Mouse (Mus musculus): Measurements from ENCODE around the gene Mvb12b. TPM values are rescaled to one million over a fixed set of nuclear protein-coding genes. Genes with fewer than 3 reads are reported as not detected.
A peak's percentile ranks its signal among the peaks of the same experiment; 100 is the strongest.

The Mvb12b gene
- total RNA-seq, 2 experiments from 2014 or later = 91.3 to 97.1 TPM

DNA sequence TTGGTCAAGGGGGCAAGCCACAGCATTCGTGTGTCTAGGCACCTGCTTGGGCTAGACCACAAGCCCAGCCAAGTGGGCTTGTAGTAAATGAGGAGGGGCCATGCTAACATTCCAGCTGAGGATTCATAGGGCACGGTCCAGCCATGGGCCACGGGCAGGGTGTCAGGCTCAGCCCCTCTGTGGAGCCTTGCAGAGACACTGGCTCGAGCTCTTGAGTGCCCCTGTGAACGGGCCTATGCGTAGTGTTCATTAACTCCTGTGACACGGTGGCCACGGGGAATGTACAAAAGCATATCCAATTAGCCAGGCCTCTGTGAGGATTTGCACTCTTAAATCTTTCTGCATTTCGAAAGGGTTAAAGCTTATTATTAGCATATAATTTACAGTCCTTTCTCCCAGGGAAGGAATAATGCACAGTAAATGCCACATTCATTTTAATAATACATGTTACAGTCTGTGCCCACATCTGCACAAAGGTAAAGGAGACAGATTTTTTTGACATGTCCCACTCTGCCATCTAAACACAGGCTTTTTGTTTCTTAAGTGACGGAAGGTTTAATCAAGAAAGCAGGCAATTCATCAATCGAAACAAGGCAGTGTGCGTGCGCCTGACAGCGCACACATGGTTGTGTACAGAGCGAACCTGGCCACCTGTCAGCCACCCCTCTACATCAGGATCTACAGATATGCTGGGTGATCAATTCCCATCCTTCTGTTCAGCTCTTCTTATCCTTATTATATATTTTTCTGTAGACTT, 91.9 kb downstream of the Mvb12b start:
- intact Hi-C loops (cut with DNase I) = no loop called here
- DNase-seq (ENCODE audit: low spot score in 2 of 2) = no peak

- intact Hi-C loops (cut with DNase I) = no loop called here
- peak; percentile 44 to 45 for DNase-seq (ENCODE audit: low spot score in 2 of 2)
Observed at GRCm38 (mm10) chr2:33795001-33795580, 92.7 kb downstream of the Mvb12b start.

DNA sequence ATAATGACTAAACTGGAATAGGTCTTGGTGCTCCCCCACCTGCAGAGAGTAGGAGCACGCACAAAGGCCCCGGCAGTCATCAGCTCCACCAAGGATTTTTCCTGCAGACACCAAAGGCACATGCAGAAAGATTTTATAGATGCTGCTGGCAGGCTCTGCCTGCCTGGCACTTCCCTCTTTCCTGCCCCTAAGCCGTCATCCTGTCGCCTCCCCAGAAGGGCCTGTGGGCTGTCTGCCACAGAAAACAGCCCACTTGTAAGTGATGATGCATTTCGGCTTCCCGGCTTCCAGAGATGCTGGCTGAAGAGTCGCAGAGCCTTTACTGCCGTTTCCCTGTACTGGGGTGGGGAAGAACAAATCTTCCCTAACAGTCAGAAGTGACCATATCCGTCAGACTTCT, 93.3 kb downstream of the Mvb12b start:
- intact Hi-C loops (cut with DNase I) = no loop called here
- peak; percentile 68 to 83 for DNase-seq (ENCODE audit: low spot score in 2 of 2)

- DNase-seq (ENCODE audit: low spot score in 2 of 2) = no peak
- intact Hi-C loops (cut with DNase I) = no loop called here
Observed at GRCm38 (mm10) chr2:33790301-33790700, 97.4 kb downstream of the Mvb12b start.

DNA sequence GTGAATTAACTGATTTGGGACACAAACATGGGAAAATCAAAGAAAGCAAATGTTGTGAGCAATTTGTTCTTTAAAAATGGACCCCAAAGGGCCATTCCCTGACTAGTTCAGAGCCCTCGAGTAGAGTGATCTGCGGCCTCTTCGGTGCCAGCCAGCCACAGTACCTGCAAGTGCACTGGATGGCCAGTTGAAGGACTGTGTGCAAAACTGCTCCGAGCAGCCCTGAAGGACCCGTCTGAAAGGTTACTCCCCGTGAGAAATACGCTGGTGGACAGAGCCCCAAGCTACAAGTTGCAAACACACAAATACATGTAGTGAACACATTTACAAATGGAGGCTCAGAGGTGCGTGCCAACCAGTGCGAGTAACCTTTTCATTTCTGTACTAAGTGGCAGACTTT, 98.0 kb downstream of the Mvb12b start:
- intact Hi-C loops (cut with DNase I) = no loop called here
- DNase-seq (ENCODE audit: low spot score in 2 of 2) = no peak

DNA sequence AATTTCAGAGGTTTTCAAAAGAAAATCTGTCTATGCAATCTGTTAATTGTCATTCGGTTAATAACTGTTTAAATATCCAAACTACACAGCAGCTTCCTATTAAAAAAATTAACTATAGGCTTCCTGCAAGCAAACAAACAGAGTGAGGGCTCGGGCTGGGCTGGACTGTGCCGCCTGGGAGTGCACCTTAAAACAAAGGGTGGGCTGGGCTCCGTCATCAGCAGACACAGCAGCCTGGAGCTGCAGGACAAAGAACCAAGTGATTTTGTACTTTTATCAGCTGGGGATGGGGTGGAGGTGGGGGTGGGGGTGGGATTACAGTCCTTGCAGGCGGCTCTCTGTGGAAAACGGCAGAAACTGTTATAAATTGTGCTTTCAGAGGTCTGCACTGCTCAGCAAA, 98.5 kb downstream of the Mvb12b start:
- DNase-seq (ENCODE audit: low spot score in 2 of 2) = no peak
- intact Hi-C loops (cut with DNase I) = no loop called here

GRCm38 (mm10) chr2:33788851-33789250, 98.9 kb downstream of the Mvb12b start:
- DNase-seq (ENCODE audit: low spot score in 2 of 2) = no peak
- intact Hi-C loops (cut with DNase I) = no loop called here

DNA sequence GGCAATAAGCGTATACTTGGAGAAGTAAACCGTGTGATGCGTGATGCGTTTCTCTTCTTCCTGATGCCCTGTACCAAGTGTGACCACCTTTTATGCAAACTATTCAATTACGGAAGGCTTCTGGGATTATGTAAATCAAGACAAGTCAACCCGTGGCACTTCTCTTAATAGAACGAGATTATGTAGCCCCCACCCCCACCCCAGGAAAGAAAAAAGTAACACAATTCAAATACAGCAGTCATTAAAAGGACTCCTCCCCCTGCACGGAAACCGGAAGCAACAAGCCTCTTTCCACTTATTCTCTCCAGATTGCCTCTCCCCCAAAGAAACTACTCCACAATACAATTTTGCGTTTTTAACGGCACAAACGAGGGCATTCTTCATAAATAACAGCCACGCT, 99.6 kb downstream of the Mvb12b start:
- intact Hi-C loops (cut with DNase I) = no loop called here

DNA sequence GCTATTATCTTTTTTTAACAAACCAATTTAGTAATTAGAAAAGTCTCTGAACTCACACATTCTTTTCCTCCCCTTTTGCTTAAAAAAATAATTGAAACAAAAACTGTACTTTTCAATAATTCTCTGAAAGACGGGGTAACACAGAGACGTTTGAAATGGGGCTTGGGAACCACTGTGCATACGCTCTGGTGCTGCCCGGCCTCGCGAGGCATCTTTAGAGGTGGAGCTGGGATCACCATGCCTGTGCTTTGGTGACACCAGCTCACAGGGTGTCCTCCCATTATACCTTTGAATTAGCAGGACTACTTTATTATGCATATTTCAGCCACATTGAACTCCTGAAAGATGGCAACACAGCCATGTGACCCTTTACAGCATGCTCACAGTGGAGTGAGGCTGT, 101.7 kb downstream of the Mvb12b start:
- DNase-seq (ENCODE audit: low spot score in 2 of 2) = no peak
- intact Hi-C loops (cut with DNase I) = no loop called here

More for the DNA sequence above, 99.6 kb downstream of the Mvb12b start:
- DNase-seq (ENCODE audit: low spot score in 2 of 2) = no peak

GRCm38 (mm10) chr2:33785596-33785995, 102.2 kb downstream of the Mvb12b start:
- intact Hi-C loops (cut with DNase I) = no loop called here
- DNase-seq (ENCODE audit: low spot score in 2 of 2) = peak in 1 of 2 experiments; percentile 43

DNA sequence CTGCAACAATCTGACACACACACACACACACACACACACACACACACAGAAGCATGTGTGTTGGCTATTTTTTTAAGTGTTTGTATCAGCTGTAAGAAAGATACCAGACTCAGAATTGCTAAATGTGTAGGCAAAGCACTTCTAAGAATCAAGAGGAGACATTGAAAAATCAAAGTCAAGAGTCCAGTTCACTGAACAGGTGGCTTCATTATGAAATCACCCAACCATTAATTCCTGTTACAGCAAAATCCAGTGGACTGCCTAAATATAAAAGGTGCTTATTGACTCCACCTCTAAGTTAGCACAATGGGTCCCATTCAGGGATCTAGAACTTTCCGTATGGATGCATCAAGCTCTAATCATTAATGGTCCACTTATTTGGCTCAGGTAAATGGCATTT, 103.0 kb downstream of the Mvb12b start:
- DNase-seq (ENCODE audit: low spot score in 2 of 2) = no peak

GRCm38 (mm10) chr2:33783419-33783818, 104.3 kb downstream of the Mvb12b start:
- intact Hi-C loops (cut with DNase I) = no loop called here
- DNase-seq (ENCODE audit: low spot score in 2 of 2) = no peak

More for the DNA sequence above, 103.0 kb downstream of the Mvb12b start:
- intact Hi-C loops (cut with DNase I) = no loop called here

DNA sequence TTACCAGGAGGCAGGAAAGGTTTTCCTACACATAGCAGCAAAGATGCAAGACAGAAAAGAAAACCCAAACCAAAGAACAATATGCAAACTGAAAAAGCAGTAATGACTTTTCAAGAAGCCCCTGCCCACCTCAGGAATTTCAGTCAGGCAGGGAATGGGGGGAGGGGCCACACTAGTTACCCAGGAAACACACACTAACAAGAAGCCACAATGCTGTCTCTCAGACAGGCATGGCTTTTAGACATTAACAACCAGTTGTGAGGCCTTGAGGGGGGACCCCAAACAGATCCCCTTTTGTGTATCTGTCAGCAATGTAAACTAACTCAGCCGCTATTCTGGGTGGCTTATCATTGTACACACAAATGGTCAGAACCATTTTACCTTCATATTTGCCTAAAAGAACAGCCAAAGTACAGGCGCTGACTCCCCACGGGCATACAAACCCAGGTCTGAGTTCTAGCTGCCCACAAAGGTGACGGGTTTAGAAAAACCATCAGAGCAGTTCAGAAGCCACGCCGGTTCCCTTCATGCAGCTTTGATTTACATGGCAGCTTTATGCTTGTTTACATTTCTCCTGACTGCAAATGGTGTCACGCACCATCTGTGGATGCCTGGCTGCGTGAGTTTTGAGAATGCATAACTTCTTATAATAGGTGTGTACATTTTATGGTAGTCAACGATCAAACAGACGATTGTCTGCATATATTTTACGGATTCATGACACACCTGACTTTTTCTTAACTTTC, 105.9 kb downstream of the Mvb12b start:
- DNase-seq (ENCODE audit: low spot score in 2 of 2) = no peak
- intact Hi-C loops (cut with DNase I) = no loop called here

DNA sequence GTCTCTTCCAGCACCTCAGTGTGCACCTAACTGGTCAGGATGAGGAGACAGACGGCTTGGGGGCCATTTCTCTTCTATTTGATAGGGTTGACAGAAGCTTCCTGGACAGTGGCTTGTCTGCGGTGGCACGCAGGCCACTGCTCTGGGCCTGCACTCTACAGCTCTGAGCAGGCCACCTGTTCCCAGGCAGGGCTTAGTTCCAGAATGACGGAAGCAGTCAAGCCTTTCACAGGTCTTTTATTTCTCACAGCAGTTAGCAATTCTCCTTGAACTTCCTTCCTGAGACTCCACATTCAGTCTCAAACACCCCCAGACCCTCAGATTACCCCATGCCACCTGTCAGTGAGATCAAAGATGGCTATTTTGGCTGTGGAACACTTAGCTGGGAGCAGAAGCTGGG, 109.3 kb downstream of the Mvb12b start:
- intact Hi-C loops (cut with DNase I) = no loop called here
- DNase-seq (ENCODE audit: low spot score in 2 of 2) = no peak

- intact Hi-C loops (cut with DNase I) = no loop called here
Observed at GRCm38 (mm10) chr2:33777051-33777450, 110.7 kb downstream of the Mvb12b start.

DNA sequence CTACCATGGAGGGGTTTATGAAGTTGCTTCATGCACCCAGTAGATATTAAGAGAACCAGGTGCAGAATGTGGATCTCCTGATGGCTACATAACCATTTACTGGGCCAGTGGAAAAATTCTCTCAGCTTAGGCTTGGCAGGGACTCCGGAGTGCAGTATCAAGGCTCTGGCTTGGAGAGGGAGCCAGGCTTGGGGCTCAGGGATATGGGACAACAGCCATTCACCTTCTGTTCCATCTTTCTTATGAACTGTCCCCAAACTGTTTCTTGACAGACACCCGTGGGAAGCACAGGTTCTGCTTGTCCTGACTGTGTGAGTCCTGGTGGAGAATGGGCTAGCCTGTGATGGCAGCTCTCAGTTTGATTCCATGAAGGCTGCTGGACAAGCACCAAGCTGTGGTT, 112.9 kb downstream of the Mvb12b start:
- DNase-seq (ENCODE audit: low spot score in 2 of 2) = no peak
- intact Hi-C loops (cut with DNase I) = no loop called here

More at GRCm38 (mm10) chr2:33777051-33777450, 110.7 kb downstream of the Mvb12b start:
- DNase-seq (ENCODE audit: low spot score in 2 of 2) = no peak

- no peak for DNase-seq (ENCODE audit: low spot score in 2 of 2)
- intact Hi-C loops (cut with DNase I) = no loop called here
Observed at GRCm38 (mm10) chr2:33774106-33774505, 113.6 kb downstream of the Mvb12b start.

GRCm38 (mm10) chr2:33772439-33772838, 115.3 kb downstream of the Mvb12b start:
- intact Hi-C loops (cut with DNase I) = no loop called here

GRCm38 (mm10) chr2:33771388-33771787, 116.4 kb downstream of the Mvb12b start:
- DNase-seq (ENCODE audit: low spot score in 2 of 2) = no peak

More at GRCm38 (mm10) chr2:33772439-33772838, 115.3 kb downstream of the Mvb12b start:
- no peak for DNase-seq (ENCODE audit: low spot score in 2 of 2)

GRCm38 (mm10) chr2:33770526-33771130, 117.1 kb downstream of the Mvb12b start:
- no peak for DNase-seq (ENCODE audit: low spot score in 2 of 2)
- intact Hi-C loops (cut with DNase I) = no loop called here

More at GRCm38 (mm10) chr2:33771388-33771787, 116.4 kb downstream of the Mvb12b start:
- intact Hi-C loops (cut with DNase I) = no loop called here
